Mouse (Mus musculus) layer of hippocampus, postnatal 25 days (tissue): ENCODE measurements around the gene Slc4a2. TPM values are rescaled to one million over a fixed set of nuclear protein-coding genes. Genes with fewer than 3 reads are reported as not detected.
A peak's percentile ranks its signal among the peaks of the same experiment; 100 is the strongest.

Experiments
- DNase-seq, 2 experiments: peaks; one replicate each; pipeline ENCODE4 v3.0.0; 2022; ENCODE audit warnings: mixed read lengths in 2 of 2, low spot score in 1 of 2; ENCODE audit errors: extremely low spot score in 1 of 2
- total RNA-seq, 2 experiments: library from RNA; stranded (reverse); gene quantifications; 2 replicates each; pipeline ENCODE4 v1.2.3; 2021

Gene Slc4a2
- 10 to 100 TPM; 31.7 to 34.4 TPM for total RNA-seq

GRCm38 (mm10) chr5:24423129-24424003, at the start of gene Slc4a2, which contains the start of gene Cdk5:
TSS of gene Slc4a2 (plus strand) at chr5:24423837.
TSS of gene Cdk5 (minus strand) at chr5:24423530.
- DNase-seq, result peak; percentile 90 to 93

- no peak for DNase-seq
These were observed 49.4 kb upstream of the Slc4a2 start for GRCm38 (mm10) chr5:24374216-24374615.

- DNase-seq, result no peak
These were observed 48.8 kb upstream of the Slc4a2 start for GRCm38 (mm10) chr5:24374666-24375328.

- no peak for DNase-seq
These were observed 44.9 kb upstream of the Slc4a2 start for GRCm38 (mm10) chr5:24378700-24379099.

- DNase-seq, result no peak
These were observed 44.1 kb upstream of the Slc4a2 start for GRCm38 (mm10) chr5:24379501-24379900.

GRCm38 (mm10) chr5:24380499-24380898, 43.1 kb upstream of the Slc4a2 start:
- no peak for DNase-seq

- DNase-seq, result no peak
These were observed 42.2 kb upstream of the Slc4a2 start for GRCm38 (mm10) chr5:24381486-24381885.

GRCm38 (mm10) chr5:24381988-24382387, 41.6 kb upstream of the Slc4a2 start:
- no peak for DNase-seq

GRCm38 (mm10) chr5:24383026-24383859, 40.4 kb upstream of the Slc4a2 start:
- DNase-seq, result peak; percentile 86 to 89

- no peak for DNase-seq
These were observed 39.2 kb upstream of the Slc4a2 start for GRCm38 (mm10) chr5:24384407-24384806.

GRCm38 (mm10) chr5:24385374-24385773, 38.3 kb upstream of the Slc4a2 start:
- no peak for DNase-seq

GRCm38 (mm10) chr5:24385887-24386550, 37.6 kb upstream of the Slc4a2 start:
- no peak for DNase-seq

- peak; percentile 35 to 37 for DNase-seq
These were observed 36.1 kb upstream of the Slc4a2 start for GRCm38 (mm10) chr5:24387264-24388241.

- DNase-seq, result no peak
These were observed 35.3 kb upstream of the Slc4a2 start for GRCm38 (mm10) chr5:24388246-24388915.

GRCm38 (mm10) chr5:24389011-24389657, 34.5 kb upstream of the Slc4a2 start:
- no peak for DNase-seq

- DNase-seq, result no peak
These were observed 34.0 kb upstream of the Slc4a2 start for GRCm38 (mm10) chr5:24389658-24390020.

- DNase-seq, result no peak
These were observed 31.8 kb upstream of the Slc4a2 start, which contains the start of gene Atg9b for GRCm38 (mm10) chr5:24391864-24392263. TSS of gene Atg9b (minus strand) at chr5:24392143.

- DNase-seq, result no peak
These were observed 30.9 kb upstream of the Slc4a2 start for GRCm38 (mm10) chr5:24392724-24393123.
